Mouse (Mus musculus) forebrain, embryonic 11.5 days (tissue): Measurements from ENCODE around the gene Apmap. TPM values are rescaled to one million over a fixed set of nuclear protein-coding genes. Genes with fewer than 3 reads are reported as not detected.

Source experiments
- ATAC-seq: fragments of 200-750 bp; cut with Nextera tagmentation; replicated peaks from 2 replicates; pipeline ENCODE4 v1.8.0; 2017; ENCODE audit warnings: moderate TSS enrichment; ENCODE audit not compliant: low FRiP score
- DNase-seq: peaks from one replicate; pipeline ENCODE4 v3.0.0-alpha.2; 2017; ENCODE audit warnings: low spot score
- H3K27ac ChIP-seq: fragments of 300-500 bp; sonication (generic); 2 replicates; pipeline ENCODE4 v1.5.1; 2014; ENCODE audit warnings: low read depth, low read length
- H3K27me3 ChIP-seq: fragments of 300-500 bp; sonication (generic); 2 replicates; pipeline ENCODE4 v1.6.1; 2014; ENCODE audit warnings: mild to moderate bottlenecking, low read length, mixed read lengths; ENCODE audit not compliant: control insufficient read depth, insufficient read depth
- H3K36me3 ChIP-seq: fragments of 300-500 bp; sonication (generic); 2 replicates; pipeline ENCODE4 v1.6.1; 2014; ENCODE audit warnings: mild to moderate bottlenecking, low read length, moderate library complexity, mixed read lengths; ENCODE audit not compliant: control insufficient read depth, insufficient read depth
- H3K4me1 ChIP-seq: fragments of 300-500 bp; sonication (generic); replicated peaks from 2 replicates; pipeline ENCODE4 v1.6.1; 2014; ENCODE audit warnings: low read length, mixed read lengths; ENCODE audit not compliant: control insufficient read depth, insufficient read depth
- H3K4me2 ChIP-seq: fragments of 300-500 bp; sonication (generic); 2 replicates; pipeline ENCODE4 v1.6.1; 2014; ENCODE audit warnings: low read depth, mild to moderate bottlenecking, low read length, moderate library complexity, mixed read lengths; ENCODE audit not compliant: severe bottlenecking
- H3K4me3 ChIP-seq: fragments of 300-500 bp; sonication (generic); 2 replicates; pipeline ENCODE4 v1.5.1; 2014; ENCODE audit warnings: low read depth, low read length
- H3K9ac ChIP-seq: fragments of 300-500 bp; sonication (generic); 2 replicates; pipeline ENCODE4 v1.6.1; 2014; ENCODE audit warnings: low read length
- H3K9me3 ChIP-seq: fragments of 300-500 bp; sonication (generic); 2 replicates; pipeline ENCODE4 v1.6.1; 2016; ENCODE audit warnings: low read length, mixed read lengths; ENCODE audit not compliant: control insufficient read depth
- WGBS: fragments of 180-500 bp; shearing (Covaris S2); extraction: QIAGEN DNeasy Blood & Tissue Kit; methylation state at CpG from one replicate; pipeline ENCODE4 v1.1.7; 2014; 5-methylcytosine and 5-hydroxymethylcytosine counted together
- polyA plus RNA-seq: library from polyadenylated mRNA; unstranded; fragments of >200 nt; fragmentation: Nextera tagmentation; extraction: Ambion mirVana; gene quantifications from 2 replicates; pipeline ENCODE4 v1.2.1, GENCODE M21; 2014

Gene Apmap
- polyA plus RNA-seq, 1 experiment from 2014 or later = 38.9 TPM

GRCm38 (mm10) chr2:150647681-150648299 lies 39.4 kb upstream of the Apmap start:
- Histone ChIP-seq H3K4me1 (peaks cover 22% of the 10 kb centered on the region), H3K9me3 (no peaks in the 10 kb centered on the region), H3K27me3 (no peaks in the 10 kb centered on the region), H3K4me3 (no peak overlapping the region), H3K9ac (no peak overlapping the region), H3K36me3 (no peaks in the 10 kb centered on the region), H3K4me2 (no peak overlapping the region), H3K27ac (no peak overlapping the region)
- 69% methylated on average over 14 of the region's 14 CpGs for WGBS
- ATAC-seq (no peak), DNase-seq (peak; percentile 31)

DNA sequence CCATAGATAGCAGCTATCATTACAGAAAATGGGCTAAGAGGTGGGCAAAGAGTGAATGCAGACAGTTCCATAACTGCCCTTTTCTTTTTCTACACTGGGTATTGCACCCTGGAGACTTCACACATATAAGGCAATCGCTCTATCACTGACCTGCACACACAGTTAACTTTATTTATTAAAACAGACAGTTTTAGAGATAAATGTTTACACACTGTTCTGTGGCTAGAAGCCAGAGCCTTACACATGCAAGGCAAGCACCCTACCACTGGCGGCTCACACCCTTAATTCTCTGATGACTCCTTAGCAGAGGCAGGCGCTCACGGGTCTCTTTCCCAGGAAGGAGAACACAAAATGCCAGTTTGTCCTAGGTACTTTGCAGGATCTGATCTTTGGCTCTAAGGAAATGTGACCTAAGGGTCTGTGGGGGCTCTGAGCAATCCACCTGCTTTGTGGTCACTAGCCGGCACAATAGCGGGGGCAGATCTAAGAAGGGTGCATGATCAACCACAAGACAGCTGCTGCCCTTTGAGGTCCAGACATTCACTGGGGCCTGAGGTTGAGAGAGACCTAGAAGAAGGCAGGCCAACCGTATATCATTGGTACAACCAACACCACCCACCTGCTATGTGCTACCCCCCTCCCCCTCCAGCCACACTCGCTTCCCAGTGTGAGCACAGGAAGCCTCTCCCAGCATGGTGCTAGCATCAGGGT lies 38.2 kb upstream of the Apmap start:
- no peak overlapping the region for H3K27ac ChIP-seq
- H3K27me3 ChIP-seq = no peaks in the 10 kb centered on the region
- ATAC-seq (no peak), DNase-seq (peak; percentile 36)
- H3K36me3 ChIP-seq = no peaks in the 10 kb centered on the region
- no peak overlapping the region for H3K4me2 ChIP-seq
- no peaks in the 10 kb centered on the region for H3K9me3 ChIP-seq
- 90% methylated on average over 8 of the region's 8 CpGs for WGBS
- no peak overlapping the region for H3K9ac ChIP-seq
- H3K4me1 ChIP-seq = peaks cover 23% of the 10 kb centered on the region
- no peak overlapping the region for H3K4me3 ChIP-seq

- no peak overlapping the region for H3K9ac ChIP-seq
- no peak overlapping the region for H3K4me2 ChIP-seq
- H3K27ac ChIP-seq = peak overlapping the region; percentile 96
- no peak for ATAC-seq
- H3K4me1 ChIP-seq = peaks cover 19% of the 10 kb centered on the region
- DNase-seq = no peak
- no peaks in the 10 kb centered on the region for H3K27me3 ChIP-seq
- no peaks in the 10 kb centered on the region for H3K36me3 ChIP-seq
- H3K4me3 ChIP-seq = no peak overlapping the region
- no peaks in the 10 kb centered on the region for H3K9me3 ChIP-seq
- WGBS = 92% methylated on average over 4 of the region's 4 CpGs
Measured at GRCm38 (mm10) chr2:150645225-150645624, 36.9 kb upstream of the Apmap start.

DNA sequence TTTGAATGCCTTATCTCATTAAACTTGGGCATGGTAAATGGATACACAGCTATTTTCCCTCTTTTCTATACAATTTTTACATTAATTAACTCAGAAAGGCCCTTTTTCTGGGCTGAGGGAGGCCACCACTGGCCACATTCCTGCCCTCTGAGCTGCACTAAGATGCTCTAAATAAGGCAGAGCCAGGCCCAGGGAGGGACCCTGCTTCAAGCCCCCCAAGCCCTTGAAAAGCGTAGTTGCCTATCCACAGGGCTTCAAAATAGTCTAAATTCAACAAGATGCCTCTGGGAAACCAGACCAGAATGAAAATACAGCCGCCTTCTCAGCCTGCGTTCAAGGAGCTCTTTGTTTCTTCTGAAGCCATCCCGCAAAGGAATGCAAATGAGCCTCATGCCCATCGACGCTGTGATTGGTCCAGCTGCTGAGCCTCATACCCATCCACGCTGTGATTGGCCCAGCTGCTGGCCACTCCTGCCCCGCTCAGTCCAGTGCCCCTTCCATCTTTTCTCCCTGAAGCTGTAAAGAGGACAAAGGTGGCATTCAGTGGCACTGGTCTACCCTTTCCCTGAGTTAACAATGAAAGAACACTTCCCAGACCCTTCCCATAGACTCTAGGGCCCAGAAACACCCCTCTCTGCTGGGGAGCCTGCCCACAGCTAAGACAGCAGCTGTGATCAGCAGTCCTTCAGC lies 35.5 kb upstream of the Apmap start:
- WGBS = 40% methylated on average over 8 of the region's 8 CpGs
- Histone ChIP-seq H3K4me1 (peaks cover 15% of the 10 kb centered on the region; the same call in 1 of the 2 replicates), H3K9ac (no peak overlapping the region), H3K4me2 (peak overlapping the region; percentile 2; the same call in 1 of the 2 replicates), H3K4me3 (no peak overlapping the region), H3K36me3 (no peaks in the 10 kb centered on the region), H3K9me3 (no peaks in the 10 kb centered on the region), H3K27me3 (no peaks in the 10 kb centered on the region), H3K27ac (peak overlapping the region; percentile 96)
- DNase-seq = peak; percentile 88
- ATAC-seq = peak; percentile 99

- peaks cover 21% of the 10 kb centered on the region for H3K4me1 ChIP-seq
Measured at GRCm38 (mm10) chr2:150643166-150643565, 34.8 kb upstream of the Apmap start.

GRCm38 (mm10) chr2:150638370-150638733 lies 30.0 kb upstream of the Apmap start:
- Histone ChIP-seq H3K4me3 (no peak overlapping the region), H3K4me2 (no peak overlapping the region), H3K27me3 (no peaks in the 10 kb centered on the region), H3K9me3 (no peaks in the 10 kb centered on the region; the same call in 1 of the 2 replicates), H3K4me1 (peaks cover 19% of the 10 kb centered on the region), H3K9ac (no peak overlapping the region; the same call in 1 of the 2 replicates), H3K36me3 (no peaks in the 10 kb centered on the region; the same call in 1 of the 2 replicates), H3K27ac (peak overlapping the region; percentile 68; the same call in 1 of the 2 replicates)
- ATAC-seq (no peak; the same call in 1 of the 2 replicates), DNase-seq (no peak)
- 32% methylated on average over 2 of the region's 2 CpGs for WGBS

More at GRCm38 (mm10) chr2:150643166-150643565, 34.8 kb upstream of the Apmap start:
- H3K27ac ChIP-seq = peak overlapping the region; percentile 94
- H3K9ac ChIP-seq = no peak overlapping the region
- H3K36me3 ChIP-seq = no peaks in the 10 kb centered on the region
- DNase-seq = no peak
- ATAC-seq = 0 out of 2 replicates have a peak, but pooled peaks have one; percentile 2
- 61% methylated on average over 1 of the region's 1 CpGs for WGBS
- H3K9me3 ChIP-seq = no peaks in the 10 kb centered on the region
- no peak overlapping the region for H3K4me2 ChIP-seq
- H3K27me3 ChIP-seq = no peaks in the 10 kb centered on the region
- H3K4me3 ChIP-seq = no peak overlapping the region

DNA sequence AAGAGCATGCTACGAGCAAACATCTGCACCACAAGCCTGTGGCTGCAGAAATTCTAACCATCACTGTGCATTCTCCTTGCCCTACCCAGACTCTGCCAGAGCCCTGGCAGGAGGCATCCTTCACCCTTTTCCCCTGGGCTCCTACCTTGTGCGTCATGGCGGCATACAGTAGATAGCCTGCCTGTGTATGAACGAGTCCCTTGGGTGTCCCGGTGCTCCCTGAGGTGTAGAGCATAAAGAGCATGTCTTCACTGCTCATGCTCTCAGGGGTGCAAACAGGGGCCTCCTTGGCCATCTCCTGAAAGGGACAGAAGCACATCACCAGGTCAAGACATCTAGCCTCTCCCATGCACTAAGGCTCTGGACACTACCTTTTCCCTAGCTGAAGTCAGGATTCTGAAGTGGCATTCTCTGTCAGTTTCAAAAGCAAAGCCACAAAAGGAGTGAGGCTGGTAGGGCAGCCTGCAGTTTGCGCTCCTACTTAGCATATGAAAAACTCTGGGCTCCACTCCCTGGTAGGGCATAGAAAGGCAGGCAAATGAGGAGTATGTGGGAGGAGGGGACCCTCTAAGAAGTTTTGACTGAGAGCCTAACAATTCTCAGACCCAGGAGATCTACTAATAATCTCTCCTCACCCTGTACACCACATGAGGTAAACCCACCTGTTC lies 29.5 kb upstream of the Apmap start:
- Histone ChIP-seq H3K4me2 (0 out of 2 replicates have a peak overlapping the region, but pooled peaks have one; percentile 12), H3K4me1 (peaks cover 15% of the 10 kb centered on the region), H3K4me3 (no peak overlapping the region), H3K9me3 (no peaks in the 10 kb centered on the region; the same call in 1 of the 2 replicates), H3K9ac (peak overlapping the region; percentile 37), H3K27me3 (no peaks in the 10 kb centered on the region), H3K36me3 (no peaks in the 10 kb centered on the region; the same call in 1 of the 2 replicates), H3K27ac (peak overlapping the region; percentile 68)
- 38% methylated on average over 6 of the region's 6 CpGs for WGBS
- ATAC-seq (peak; percentile 89), DNase-seq (no peak)

DNA sequence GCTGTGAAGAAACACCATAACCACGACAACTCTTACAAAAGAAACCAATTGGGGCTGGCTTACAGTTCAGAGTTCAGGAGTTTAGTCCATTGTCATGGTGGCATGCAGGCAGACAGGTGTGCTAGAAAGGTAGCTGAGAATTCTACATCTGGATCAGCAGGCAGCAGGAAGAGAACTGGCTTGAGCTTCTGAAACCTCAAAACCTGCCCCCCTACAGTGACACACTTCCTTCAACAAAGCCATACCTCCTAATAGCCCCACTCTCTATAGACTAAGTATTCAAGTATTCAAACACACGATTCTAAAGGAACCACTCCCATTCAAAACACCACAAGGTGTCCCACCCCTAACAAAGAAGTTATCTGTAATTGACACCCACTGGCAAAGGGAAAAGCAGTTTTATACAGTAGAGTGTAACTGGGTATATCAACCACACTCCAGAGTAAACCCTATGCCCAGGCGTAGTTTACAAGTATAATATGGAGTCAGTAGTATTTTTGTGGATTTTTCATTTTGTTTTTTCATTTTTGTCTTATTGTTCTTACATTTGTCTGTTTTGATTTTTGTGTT lies 27.6 kb upstream of the Apmap start:
- WGBS = 72% methylated on average over 3 of the region's 3 CpGs
- Histone ChIP-seq H3K27ac (no peak overlapping the region), H3K9ac (no peak overlapping the region), H3K27me3 (no peaks in the 10 kb centered on the region), H3K4me2 (no peak overlapping the region), H3K4me1 (peaks cover 13% of the 10 kb centered on the region), H3K4me3 (no peak overlapping the region), H3K9me3 (no peaks in the 10 kb centered on the region; the same call in 1 of the 2 replicates), H3K36me3 (no peaks in the 10 kb centered on the region; the same call in 1 of the 2 replicates)
- ATAC-seq = no peak
- DNase-seq = no peak
